Mouse (Mus musculus) urinary bladder, postnatal 25 days (tissue): ENCODE data around the gene Sdr9c7.
"Not testable (repeated sequence)": the region's sequence is repeated elsewhere in the genome, so short reads cannot be mapped to it uniquely, and the experiment has no call there.

Experiments
- DNase-seq: peaks from one replicate; pipeline ENCODE4 v3.0.0; 2022; ENCODE audit warnings: low spot score

The Sdr9c7 gene

GRCm38 (mm10) chr10:127907386-127907951, 9.2 kb downstream of the Sdr9c7 start:
- DNase-seq: no peak

- no peak for DNase-seq
Measured at GRCm38 (mm10) chr10:127915578-127915977, 17.3 kb downstream of the Sdr9c7 start.

DNA sequence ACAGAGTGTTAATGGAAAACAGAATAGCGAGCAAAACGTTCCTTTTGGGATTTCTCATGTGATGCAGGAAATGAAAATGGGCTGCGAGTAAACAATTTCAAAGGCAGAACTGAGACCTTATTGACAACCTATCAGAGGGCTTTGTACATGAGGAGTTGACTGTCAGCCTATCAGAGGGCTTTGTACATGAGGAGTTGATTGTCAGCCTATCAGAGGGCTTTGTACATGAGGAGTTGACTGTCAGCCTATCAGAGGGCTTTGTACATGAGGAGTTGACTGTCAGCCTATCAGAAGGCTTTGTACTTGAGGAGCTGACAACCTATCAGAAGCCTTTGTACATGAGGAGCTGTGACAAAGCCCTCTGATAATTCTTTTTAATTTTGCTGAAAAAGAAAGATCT, 18.9 kb downstream of the Sdr9c7 start:
- DNase-seq: not testable (repeated sequence)

DNA sequence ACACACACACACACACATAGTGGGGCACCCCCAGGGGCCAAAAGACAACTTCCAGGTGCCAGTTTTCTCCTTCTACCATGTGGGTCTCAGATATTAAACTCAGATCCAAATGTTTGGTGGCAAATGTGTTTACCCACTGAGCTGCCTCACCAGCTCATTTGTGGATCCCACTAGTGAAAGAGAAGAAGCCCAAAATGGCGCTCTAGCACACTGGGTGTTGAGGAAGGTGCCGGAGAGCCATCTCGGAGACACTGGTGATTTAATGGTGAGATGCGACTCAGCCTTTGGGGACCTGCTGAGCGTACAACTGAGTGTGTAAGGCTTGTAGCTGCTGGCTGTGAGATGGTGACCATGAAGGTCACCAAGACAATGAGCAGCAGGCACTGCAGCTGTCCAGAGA, 19.3 kb downstream of the Sdr9c7 start:
- no peak for DNase-seq

DNA sequence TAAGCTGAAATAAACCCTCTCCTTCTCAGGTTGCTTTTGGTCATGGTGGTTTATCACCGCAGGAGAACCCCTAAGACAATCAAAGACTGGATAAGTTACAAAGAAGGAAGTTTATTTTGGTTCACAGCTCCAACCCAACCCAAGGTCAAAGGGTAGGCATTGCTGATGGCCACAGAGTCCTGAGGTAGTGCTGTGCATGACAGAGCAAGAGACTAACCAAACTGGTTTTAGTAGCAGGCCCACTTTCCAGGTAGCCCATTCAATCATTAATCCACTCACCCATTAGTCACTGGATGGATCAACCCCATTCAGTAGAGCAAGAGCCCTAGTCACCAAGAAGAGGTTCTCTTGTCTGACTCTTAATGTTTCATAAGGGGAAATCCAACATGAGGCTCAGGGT, 23.9 kb downstream of the Sdr9c7 start:
- DNase-seq: no peak

DNA sequence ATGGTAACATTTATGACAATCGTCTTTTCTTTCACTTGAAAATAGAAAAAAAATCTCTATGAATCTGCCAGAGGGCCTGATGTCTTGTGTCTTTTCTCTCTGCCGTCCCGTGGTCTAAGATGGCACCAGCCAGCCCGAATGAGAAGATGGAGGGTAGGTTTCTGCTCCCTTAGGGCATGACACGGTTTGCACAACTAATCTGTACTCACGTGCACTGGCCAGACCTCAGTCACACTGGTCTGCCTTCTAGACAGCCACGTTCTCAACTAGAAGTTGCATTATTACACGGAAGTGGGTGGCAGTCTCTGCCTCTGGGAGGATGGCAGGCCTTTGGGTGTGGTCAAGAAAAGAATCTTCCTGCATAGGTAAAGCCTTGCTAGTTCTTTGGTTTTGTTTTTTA, 24.7 kb downstream of the Sdr9c7 start:
- DNase-seq: no peak

GRCm38 (mm10) chr10:127924597-127925378, 26.5 kb downstream of the Sdr9c7 start:
- no peak for DNase-seq

- DNase-seq: no peak
Measured at GRCm38 (mm10) chr10:127927737-127928136, 29.4 kb downstream of the Sdr9c7 start.

DNA sequence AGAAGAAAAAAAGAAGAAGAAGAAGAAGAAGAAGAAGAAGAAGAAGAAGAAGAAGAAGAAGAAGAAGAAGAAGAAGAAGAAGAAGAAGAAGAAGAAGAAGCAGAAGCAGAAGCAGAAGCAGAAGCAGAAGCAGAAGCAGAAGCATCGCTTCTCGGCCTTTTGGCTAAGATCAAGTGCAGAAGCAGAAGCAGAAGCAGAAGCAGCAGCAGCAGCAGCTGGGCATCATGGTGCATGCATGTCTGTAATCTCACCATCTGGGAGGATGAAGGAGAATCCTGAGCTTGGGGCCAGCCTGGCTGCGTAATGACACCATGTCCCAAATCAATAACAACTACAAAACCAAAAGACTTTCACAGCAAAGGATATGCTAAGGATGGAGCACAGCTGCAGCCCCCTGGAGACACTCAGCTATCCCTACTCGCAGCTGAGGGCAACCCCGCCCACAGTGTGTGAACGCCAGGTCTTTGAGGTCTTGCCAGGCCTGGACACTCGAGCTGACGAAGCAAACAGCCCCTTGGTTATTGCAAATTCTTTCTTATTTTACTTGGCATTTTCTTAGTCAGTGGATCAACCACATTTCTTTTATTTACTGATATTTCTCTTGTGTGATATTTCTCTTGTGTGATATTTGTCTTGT, 34.1 kb downstream of the Sdr9c7 start:
- no peak for DNase-seq

DNA sequence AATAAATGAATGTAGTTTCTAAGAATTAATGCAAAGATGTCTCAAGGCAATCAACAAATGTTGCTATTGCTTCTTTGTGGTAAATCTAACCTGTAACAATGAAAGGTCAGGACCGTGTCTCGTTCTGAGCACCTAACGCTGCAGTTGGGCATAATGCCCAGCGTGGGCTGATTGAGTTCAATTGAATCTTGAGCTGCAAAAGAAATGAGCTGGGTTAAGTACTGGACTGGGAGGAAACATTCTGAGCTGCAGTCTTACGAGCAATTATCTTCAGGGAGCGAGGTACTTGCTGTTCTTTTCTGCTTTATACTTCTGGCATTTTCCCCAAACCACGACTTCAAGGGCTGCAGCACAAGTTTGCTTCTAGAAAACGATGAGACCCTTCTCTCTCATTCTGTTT, 38.0 kb downstream of the Sdr9c7 start:
- no peak for DNase-seq

DNA sequence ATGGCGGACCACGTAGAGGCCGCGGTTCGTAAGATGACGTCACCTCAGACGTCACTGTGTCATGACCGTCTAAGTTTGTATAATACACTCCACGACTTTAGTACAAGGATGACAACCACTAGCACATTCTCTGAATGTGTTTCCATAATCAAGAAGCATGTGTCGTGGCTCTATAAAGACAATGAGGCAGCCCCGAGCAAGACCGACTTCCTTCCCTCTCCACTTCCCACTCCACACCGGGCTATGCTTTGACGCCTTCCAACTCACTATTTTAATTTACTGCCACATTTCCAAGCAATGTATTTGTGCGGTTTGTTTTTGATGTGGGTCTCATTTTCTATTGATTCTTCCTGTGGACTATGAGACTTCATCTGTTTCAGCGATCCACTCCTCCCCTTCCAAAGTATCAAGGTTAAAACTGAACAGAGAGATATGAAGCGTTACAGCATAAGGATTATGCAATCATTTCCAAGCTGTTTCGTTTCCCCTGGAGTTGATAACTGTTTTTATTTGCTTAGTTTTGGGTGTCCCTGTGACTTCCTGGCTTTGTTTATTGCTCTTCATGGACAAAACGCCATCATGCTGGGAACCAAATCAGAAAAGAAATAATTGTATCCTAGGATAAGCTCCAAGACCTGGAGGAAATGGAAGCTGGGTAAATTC, 38.6 kb downstream of the Sdr9c7 start:
- DNase-seq: no peak

DNA sequence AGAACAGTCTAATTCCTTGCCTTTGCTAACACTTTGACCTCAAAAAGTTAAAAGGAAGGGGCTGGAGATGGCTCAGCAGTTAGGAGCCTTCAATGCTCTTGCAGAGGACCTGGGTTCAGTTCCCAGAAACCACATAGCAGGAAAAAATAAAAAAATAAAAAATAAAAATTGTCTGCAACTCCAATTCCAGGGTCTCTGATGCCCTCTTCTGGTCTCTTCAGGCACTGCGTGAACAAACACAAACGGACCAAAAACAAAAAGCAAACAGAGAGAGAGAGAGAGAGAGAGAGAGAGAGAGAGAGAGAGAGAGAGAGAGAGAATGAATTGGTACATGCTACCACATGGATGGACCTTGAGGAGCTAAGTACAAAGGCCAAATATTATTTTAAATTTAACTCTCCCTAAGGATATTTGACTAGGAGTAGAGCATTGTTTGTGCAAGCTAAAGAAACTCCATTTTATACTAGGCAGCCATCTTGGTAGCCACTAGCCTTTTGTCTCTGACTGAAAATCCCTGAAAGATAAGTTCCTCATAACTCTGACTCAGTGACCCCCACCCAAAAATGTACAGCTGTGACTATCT, 39.2 kb downstream of the Sdr9c7 start:
- peak; percentile 63 for DNase-seq

DNA sequence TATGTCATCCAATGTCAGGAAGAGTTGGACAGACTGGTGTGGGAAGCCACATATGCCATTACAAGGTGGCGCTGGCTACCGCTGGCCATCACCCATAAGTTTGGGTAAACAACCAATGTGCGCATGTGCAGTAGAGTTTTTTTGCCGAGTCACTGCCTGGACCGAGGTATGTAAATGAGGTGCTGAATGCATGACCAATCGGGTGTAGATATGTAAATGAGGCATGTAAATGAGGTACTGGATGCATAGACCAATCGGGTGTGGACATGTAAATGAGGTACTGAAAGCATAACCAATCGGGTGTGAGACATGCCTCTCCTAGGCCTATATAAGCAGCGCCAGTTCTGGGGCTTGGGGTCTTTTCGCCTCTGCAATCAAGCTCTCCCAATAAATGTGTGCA, 41.3 kb downstream of the Sdr9c7 start:
- not testable (repeated sequence) for DNase-seq

DNA sequence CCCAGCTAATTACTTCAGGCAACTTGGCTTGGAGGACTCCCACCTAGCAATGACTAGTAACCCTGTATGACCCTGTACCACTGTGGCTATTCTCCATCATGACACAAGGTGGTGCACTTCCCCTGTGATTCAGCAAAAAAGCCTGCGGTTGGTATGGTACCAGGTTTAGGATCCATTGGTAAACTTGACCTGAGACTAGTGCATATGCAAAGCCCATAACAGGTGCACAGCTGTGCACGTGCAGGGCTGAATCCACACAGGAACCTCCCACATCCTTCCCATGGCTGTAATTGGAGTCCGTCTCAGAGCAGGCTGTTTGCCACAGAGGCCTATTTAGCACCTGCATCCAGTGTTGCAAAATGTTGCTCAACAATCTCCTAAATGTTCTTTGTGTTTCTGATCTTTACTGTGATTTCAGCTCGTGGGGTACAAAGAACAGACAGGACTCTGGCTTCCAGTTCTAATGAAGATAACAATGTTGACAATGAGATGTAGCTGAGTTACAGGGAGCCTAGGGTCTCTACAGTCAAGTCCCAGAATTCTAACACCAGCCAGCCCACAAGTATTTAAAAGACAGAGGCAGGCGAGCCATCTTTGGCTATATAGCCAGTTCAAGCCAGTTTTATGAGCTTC, 47.2 kb downstream of the Sdr9c7 start:
- DNase-seq: no peak

DNA sequence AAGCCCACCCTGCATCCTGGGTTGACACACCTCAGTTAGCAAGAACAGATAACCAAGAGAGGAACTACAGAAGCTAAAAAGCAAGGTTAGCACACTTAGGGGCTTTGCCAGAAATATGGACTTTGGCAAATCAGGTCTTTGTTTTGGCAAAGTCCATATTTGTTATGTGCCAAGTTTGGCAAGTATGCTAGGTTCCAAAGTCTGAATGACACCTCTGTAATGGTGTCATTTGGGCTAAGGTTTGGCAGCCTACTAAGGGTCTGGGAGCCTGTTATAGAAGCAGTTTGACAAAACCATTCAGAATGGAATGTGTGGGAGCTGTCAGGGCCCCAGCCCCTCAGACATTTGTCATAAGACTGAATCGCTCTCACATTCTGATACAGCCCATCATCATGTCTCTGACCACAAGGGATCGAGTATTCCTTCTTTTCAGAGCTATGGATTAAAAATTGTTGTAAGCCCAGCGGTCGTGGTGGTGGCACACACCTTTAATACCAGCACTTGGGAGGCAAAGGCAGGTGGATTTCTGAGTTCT, 51.3 kb downstream of the Sdr9c7 start:
- no peak for DNase-seq

DNA sequence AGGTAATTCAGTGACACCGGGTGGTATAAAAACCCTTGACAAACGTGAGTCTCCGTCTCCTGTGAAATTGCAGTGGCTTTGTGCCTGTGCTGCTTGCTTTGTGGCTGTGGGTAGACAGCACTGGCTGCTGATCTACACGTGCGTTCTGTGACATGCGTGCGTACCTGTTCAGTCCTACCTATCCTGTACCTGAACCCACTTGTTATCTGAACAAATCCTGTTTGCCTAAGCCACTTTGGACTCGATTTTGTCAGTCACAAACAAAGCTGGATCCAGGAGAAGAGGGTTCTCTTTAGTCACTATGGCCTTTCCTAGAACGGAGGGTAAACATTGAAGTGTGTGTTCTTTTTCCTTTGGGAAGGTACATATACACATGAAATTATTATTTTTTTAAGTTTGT, 53.1 kb downstream of the Sdr9c7 start:
- no peak for DNase-seq

DNA sequence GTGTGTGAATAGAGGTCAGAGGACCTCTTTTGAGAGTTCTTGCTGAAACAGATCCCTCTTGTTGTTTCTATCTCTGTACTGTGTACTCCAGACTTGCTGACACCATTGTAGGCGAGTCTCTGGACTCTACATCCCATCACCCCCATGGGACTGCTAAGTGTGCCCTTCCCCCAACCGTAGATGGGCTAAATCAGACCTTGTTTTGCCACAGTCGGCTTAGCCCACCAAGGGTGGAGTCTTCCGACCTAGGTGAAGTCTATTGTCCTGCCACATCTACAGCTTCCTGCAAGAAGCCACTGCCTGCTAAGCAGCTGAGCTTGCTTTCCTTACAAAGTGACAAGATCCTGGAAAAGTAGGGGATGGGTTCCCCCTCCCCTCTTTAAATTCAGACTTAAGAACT, 53.5 kb downstream of the Sdr9c7 start:
- no peak for DNase-seq

- DNase-seq: no peak
Measured at GRCm38 (mm10) chr10:127955034-127955433, 56.7 kb downstream of the Sdr9c7 start.

DNA sequence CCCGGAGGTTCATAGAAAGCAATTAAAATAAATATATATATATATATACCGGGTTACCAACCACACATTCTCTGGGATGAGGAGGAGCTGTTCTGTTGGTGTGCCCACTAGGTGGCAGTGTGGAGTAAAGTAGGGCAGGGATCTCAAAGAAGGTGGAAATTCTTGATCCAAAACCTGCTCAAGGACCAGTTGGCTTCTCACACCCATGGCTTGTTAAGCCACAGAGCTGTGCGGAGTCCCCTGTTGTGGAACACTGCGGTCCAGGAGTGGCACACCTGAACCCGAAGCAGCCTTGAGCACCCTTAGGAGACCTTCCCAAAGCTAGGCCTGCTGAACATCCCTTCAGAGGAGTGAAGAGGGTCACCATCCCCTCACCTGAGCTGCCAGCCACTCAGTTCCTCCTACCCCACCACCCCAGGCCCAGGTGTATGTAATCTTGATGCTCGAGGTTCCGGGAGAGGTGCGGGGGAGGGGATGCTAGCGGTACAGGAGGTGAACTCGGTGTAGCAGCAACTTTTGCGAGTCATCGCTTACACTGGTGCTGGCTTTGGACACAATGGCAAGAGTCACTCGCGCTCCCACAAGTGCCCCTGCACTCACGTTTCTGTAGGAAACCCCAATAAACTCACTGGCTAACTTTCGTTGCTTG, 58.0 kb downstream of the Sdr9c7 start:
- DNase-seq: peak; percentile 88

DNA sequence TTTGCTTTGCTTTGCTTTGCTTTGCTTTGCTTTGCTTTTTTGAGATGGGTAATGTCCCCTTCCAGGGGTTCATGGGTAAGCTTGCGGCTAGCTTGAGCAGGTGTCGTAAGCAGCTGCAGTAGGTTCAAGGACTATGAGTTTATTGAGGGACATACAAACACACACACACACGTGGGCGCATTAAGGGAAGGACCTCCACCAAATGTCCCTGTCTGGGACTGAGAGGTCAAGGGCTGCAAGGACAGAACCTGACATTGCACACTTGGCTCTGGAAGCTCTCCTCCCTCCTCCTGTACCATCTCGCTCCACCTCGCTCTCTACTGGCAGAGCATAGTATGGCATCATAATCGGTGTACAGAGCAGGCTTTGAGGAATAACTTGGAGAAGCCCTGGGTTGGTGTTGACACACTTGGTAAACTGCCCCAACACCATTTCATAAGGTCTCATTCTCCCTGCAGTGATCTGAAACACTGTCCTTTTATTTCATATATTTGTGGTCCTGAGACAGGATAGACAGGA, 60.9 kb downstream of the Sdr9c7 start:
- no peak for DNase-seq
